Mouse (Mus musculus): ENCODE measurements around the gene Kremen2.
A peak's percentile ranks its signal among the peaks of the same experiment; 100 is the strongest.
"Not testable (repeated sequence)": the region's sequence is repeated elsewhere in the genome, so short reads cannot be mapped to it uniquely, and the experiment has no call there.

The Kremen2 gene

DNA sequence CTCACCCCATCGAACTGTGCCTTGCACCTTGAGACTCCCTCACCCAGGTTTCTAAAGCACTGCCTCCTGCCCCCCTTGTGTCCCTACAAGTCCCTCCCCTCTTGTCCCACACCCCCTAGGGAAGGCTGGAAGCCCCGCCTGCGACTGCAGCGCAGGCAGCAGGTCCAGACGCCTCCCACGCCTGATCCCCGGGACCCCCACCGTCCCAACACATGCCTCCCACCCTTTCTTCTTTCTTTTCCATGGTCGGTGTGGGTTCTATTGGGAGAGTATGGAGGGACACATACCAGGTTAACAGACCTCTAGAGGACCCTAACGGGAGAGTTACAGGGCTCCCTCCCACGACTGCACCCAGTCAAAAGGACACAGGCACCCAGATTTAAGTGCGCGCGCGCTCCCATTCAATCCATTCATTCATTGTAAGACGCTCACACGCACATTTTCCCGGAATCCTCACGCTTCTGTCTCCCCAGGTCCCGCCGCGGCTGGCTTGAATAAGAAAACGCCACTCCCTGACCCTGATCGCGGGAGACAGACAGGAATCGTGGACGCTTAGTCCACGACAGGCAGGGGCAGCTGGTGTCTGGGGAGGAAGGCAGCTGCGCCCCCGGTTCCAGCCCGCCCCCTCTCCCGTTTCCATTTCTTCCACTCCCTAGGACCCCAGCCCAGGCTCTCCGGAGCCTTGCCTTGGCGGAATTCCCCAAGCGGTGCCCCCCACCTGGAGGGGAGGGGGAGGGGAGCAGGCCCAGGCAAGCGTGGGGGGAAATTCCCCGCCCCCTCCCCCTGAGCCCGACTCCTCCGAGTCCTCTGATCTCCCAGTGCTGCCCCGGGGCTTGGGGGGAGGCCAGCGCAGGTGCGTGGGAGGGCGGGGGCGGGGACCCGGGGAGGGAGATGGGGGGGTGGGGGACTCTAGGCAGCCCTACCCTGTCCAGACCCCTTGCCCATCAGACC lies at the start of gene Kremen2:
Gene Kremen2, minus strand, starts transcription at position 533 of the 951 bp plus-strand sequence.
- no peak for DNase-seq (ENCODE audit: low read depth, low spot score)

DNA sequence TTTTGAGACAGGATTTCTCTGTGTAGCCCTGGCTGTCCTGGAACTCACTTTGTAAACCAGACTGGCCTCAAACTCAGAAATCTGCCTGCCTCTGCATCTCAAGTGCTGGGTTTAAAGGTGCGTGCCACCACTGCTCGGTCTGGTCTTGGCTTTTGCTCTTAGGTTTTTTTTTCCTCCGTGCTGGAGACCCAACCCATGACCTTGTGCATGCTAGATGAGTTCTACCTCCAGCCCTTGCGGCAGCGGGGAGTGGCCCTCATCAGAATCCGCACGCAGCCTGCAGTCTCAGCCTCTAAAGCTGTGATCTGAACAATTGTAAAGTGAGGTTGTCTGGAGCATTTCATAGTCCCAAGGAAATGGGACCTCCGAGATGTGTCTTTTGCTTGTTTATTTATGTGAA lies 49.7 kb upstream of the Kremen2 start:
- no peak for DNase-seq (ENCODE audit: low read depth, low spot score)

DNA sequence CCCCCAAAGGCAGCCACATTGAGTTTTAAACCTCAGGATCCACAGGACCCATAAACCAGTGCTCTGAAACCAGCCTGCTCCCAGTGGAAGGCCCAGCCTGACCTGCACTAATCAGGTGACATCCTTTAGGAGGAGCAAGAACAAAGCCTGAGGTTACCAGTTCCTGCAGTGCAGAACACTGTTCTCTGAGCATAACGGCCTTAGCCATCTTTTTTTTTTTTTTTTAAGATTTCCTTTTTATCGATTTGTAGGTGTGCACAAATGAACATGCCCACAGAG lies 45.4 kb upstream of the Kremen2 start:
- no peak for DNase-seq (ENCODE audit: low read depth, low spot score)

DNA sequence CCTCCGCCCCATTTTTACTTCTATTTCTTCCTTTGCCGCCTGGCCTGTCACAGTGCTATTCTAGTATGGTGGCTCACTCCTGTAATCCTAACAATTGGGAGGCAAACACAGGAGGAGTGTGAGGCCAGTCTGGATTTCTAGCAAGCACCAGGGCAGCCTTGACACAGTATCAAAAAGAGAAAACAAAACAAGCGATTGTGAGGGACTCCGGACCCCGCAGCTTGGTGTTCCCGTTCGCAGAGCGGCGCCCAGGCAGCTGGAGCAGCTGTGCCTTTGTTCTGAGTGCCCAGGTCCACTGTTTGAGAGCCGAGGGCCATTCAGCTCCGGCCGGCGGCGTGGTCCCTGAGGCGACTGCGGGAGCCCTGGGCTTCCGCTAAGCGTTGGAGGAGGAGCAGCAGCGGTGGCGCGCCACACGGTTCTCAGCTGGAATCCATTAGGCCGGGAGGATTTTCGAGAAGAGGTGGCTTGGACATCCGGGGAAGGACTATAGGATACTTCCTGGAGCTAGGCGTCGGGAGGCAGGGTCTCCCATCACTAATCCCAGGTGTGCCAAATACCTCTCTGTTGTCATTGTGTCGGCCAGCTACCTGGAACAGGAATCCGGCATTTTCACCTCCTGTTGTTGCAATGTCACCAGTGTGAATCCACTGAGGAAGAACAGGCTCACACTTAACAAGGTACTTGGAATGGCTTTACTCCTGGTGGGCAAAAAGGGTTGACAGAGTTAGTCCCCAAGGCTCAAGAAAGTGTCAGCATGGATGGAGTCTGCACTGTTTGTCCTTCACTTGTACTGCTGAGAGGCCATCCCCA lies 44.8 kb upstream of the Kremen2 start, which contains the start of gene Srrm2:
Gene Srrm2, plus strand, starts transcription at position 264 of the 810 bp plus-strand sequence.
- DNase-seq (ENCODE audit: low read depth, low spot score): no peak

DNA sequence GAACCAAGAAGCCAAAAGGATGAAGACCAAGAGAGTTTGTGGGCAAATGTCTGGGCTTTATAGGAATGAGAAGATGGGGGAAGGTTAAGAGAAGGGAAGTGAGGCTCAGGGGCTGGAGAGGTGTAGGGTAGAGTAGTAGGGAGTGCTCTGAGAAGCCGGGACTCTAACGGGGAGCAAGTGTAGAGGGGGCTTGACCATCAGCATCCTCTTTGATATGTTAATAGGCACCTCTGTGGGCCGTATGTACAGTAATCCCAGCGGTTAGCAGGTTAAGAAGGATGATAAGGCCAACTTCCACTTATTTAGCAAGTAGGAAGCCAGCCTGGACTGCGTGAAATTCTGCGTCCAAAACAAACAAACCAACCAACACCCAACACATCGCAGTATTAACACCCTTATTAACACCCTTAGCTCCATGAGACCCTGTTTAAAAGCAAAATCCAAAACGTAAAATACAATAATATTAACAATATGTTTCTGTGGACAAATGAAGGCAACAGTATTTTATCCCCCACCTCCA lies 44.2 kb upstream of the Kremen2 start:
- DNase-seq (ENCODE audit: low read depth, low spot score): no peak

DNA sequence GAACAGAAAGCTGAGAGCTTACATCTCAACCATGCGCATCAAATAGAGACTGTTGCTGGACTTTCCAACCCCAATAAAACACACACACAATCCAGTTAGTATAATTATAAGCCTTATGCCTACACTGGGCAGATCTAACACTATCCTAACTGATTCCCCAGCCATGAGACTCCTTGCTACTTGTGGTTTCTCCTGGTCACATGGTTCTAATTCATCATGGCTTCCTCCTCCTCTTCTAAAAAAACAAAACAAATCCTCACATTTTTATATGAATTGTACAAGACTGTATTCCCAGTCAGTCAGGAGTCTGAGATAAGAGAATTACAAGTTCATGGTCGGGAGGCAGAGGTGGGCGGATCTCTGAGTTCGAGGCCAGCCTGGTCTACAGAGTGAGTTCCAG lies 43.3 kb upstream of the Kremen2 start:
- no peak for DNase-seq (ENCODE audit: low read depth, low spot score)

DNA sequence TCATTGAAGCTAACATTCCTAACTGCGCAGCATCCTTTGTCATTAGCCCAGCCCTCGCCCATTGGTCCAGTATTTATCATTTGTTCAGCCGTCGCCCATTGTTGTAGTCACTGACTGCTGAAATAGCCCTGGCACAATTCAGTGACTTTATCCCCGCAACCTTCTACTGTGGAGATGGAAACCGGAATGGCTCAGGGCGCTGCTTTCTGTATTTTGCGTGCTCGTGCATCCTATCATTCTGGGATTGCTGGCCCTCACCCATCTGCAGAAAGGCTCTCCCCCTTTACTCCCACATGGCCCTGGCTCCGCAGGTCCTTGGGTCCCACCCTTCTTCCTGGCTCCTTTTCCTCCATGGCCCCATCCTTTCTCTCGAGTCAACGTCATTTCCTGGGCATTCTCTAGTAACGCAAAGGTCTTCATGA lies 40.9 kb upstream of the Kremen2 start:
- DNase-seq (ENCODE audit: low read depth, low spot score): no peak

DNA sequence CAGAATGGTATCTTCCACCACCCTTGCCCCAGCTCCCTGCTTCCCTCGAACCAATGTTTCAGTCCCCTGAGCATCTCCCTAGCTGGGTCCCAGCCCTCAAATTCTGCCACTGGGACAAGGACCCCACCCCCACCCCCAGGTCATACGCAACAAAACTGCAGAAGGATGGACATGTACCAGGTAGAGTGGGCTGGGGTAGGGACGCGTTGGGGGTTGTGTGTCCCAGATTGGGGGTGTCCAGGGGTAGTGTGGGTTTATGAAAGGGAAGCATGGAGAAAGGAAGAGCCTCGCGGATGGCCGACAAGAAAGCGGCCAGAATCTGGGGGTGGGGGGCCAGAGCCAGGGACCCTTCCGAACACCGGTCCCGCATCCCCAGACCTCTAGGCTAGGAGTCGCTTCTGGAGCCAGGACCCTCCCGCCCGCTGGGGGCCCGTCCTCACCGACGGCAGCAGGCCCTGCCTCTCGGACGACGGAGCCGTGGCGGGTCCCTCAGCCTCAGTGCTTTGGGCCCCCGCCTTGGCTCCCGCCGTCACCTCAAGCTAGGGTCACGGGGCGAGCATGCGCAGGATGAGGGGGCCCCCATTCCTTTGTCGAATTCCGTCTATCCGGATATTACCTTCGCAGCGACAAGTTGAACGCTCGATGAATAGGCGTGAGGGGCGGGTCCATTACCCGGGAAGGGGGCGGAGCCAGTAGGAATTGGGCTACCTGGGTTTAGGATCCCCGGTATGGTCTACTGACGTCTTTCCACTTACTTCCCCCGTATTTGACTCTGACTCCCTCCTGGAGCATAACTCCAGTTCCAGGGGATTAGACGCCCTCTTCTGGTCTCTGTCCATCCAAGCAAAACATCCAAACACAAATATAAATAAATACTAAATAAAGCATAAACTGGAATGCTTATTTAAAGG lies 40.2 kb upstream of the Kremen2 start, which contains the start of gene Flywch2:
Gene Flywch2, minus strand, starts transcription at position 521 of the 911 bp plus-strand sequence.
- peak; percentile 72 for DNase-seq (ENCODE audit: low read depth, low spot score)

DNA sequence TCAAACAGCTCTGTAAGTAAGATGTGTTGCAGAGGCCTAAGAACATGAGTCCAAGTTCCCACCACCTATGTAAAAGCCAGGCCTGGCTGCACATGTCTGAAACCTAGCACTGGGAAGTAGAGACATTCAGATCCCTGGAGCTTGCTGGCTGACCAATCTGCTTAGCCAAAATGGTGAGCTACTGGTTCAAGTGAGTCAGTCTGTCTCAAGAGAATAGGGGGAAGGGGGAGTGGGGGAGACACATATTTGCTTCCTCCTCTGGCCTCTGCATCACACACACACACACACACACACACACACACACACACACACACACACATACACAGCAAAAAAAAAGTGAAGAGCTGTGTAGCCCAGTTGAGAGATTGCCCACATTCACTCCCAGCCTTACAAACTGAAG lies 37.7 kb upstream of the Kremen2 start:
- DNase-seq (ENCODE audit: low read depth, low spot score): no peak

DNA sequence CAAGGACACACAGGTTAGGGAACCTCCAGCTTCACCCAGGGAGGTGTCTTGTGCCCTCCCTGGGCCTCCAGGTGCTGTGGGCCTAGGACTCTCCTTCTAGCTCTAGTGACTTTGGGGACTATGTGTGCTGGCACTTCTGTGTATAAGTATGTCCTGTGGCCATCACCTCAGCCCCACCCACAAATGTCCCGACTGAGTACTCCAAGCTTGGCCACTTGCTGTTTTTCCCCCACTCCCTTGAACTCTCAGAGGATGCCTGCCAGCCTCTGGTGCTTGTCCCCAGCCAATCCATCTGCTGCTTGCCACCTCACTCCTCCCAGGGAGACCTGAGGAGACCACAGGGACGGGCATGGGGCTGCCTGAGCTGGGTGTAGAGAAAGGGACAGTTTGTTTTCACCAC lies 32.8 kb upstream of the Kremen2 start:
- no peak for DNase-seq (ENCODE audit: low read depth, low spot score)

DNA sequence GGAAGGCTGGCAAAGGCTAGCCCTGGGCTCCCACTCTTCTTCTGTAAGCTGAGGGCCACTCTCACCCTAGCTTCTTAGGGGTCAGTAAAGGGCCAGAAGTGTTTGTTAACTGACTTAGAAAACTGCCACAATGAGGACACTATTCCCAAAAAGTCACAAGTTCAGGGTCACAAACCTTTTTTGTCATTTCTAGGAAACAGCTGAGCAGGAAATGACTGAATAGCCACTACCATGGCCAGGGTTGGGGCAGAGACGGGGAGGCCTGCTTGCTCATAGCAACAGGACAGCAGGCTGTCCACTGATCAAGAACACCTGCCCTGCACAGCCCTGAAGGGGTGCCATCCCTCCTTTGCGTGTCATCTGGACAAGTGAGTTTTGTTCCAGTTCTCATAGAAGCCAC lies 31.5 kb upstream of the Kremen2 start:
- DNase-seq (ENCODE audit: low read depth, low spot score): no peak

DNA sequence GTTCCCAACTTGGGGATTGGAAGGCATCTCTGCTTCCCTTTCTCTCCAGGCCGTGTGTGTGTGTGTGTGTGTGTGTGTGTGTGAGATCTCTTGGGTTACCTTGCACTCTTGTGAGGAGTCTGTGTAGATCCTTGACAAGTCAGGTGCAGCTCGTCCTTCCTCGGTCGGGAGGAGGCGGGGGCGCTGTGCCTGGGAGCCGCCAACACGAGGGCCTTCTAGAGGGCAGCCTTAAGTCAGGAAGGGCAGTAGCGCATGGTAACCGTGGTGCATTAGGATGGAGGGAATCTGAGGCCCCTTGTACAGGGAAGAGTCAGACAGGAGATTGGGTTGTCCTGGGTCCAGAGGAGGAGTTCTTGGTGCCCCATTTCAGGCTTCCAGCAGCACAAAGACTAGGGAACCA lies 30.6 kb upstream of the Kremen2 start:
- no peak for DNase-seq (ENCODE audit: low read depth, low spot score)

DNA sequence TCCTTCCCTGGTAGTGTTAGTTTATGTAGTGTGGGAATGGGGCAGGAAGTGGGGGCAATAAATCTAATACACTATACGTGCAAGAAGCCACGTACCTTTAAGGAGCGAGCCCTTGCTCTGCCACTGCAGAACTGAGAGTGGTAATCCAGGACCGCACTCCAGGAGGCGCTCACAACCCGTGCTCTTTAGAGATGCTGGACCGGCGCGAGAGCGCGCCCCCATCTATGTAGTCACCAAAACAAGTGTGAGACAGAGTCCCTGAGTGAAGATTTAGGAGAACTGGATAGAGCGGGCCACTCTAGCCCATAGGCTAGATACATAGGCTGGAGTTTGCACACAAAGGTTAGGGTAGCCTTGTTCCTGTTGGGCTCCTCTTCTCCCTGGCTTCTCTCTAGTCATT lies 28.5 kb upstream of the Kremen2 start:
- DNase-seq (ENCODE audit: low read depth, low spot score): no peak

DNA sequence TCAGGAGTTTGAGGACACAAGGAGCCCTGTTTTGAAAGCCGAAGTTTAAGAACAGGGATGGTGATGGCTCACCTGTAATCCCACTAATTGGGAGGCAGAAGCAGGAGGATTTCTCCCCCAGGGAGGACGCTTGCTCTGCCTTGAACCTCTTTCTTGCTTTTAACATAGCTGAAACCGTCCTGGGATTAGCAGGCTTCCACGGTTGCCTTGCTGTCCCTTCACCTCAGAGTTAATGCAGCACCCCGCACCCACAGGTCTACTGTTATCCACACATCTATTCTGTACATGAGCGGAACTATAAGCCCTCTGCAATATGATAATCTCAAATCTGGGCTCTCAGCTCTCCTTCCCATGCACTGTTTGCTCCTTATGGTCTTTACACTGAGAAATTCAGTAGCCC lies 28.0 kb upstream of the Kremen2 start:
- no peak for DNase-seq (ENCODE audit: low read depth, low spot score)

DNA sequence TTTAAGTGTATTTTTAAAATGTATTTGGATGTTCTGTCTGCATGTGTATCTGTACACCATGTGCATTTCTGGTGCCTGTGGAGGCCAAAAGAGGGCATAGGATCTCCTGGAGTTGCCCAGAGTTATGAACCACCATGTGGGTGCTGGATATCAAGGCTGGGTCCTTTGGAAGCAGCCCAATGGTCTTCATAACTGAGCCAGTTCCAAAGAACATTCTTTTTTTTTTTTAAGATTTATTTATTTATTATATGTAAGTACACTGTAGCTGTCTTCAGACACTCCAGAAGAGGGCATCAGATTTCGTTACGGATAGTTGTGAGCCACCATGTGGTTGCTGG lies 26.6 kb upstream of the Kremen2 start:
- not testable (repeated sequence) for DNase-seq (ENCODE audit: low read depth, low spot score)

DNA sequence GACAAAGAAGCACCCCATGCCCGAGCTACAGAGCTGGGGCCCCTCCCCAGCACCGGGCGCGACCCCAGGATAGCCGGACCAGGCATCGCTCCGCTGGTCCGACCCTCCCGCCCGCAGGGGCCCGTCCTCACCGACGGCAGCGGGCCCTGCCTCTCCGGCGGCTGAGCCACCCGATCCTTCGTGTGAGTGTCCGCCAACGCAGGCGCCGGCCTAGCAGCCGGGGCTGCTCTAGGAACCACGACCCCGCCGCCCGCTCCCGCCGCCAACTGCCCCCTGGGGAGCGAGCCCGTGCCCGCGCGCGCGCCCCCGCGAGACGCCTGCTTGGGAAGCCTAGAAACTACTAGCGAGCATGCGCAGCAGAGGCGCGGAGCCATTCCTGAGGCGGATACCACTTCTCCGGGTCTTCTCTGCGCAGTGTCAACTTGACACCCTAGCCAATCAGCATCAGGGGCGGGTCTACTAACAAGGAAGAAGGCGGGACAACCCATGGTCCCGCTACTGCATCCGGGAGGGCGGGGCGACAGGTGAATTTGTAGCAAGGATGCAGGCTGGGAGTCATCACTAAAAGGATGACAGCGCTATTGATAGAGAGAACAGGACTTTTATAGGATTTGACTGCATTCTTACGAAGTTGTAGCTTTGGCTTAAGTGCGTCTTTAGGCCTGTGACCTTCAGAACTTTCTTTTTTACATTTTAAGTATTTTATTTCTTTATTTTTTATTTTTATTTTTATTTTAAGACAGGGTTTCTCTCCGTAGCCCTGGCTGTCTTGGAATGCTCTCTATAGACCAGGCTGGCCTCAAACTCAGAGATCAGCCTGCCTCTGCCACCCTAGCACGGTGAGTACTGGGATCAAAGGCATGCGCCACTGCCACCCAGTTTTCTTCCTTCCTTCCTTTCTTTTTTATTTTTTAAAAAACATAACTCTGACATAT lies 25.9 kb upstream of the Kremen2 start, which contains the start of gene Flywch1:
Gene Flywch1, minus strand, starts transcription at position 319 of the 935 bp plus-strand sequence.
- peak; percentile 97 for DNase-seq (ENCODE audit: low read depth, low spot score)

DNA sequence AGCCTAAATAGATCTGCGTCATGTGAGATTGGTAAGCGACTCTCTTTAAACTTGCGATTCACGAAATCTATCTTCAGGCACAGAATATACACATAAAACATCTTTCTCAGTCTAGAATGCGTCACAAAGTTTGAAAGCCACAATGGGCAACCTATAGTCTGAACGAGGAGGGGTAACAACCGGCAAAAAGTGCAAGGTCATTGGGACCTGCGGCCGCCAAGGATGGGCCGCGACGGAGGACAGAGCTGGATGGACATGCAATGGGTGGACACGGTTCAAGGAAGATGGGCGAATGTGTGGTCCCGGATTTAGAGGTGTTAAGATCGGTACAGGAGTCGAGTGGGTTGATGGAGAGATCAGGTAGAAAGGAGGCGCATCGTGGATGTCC lies 25.3 kb upstream of the Kremen2 start:
- DNase-seq (ENCODE audit: low read depth, low spot score): no peak

DNA sequence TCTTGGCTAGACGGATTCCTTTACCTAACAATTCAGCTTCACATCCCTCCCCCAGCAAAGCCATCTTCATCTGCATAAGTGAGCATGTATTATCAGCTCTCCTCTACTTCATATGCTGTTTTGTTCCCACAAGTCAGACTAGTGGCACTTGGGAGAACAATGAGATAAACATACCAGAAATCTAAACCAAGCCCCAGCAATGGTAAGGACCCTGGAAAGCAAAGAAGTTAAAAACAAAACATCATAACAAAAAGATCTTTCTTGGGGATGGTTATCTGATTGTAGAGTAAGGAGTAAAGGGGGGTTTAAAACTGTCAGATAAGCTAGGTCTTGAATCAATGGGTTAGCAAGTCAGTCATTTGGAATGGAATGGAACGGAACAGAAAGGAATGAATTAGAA lies 24.9 kb upstream of the Kremen2 start:
- no peak for DNase-seq (ENCODE audit: low read depth, low spot score)

DNA sequence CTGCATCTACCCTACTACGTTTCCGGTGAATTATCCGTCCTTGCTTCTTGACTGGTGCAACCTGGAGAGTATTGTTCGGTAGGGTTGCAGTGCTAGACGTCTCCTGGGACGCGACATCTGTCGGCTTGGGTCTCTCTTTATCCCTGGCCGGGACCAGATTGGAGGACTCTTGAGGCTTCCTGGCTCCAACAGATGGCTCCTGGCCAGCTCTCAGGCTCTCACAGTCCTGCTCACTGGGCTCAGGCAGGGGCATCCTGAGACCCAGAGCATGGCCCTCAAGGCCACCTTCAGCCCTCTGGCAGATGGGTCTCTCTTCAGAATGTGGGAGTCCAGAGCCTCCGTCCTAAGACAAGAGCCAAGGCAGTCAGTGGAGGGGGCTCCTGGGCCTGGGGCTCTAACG lies 17.3 kb upstream of the Kremen2 start:
- DNase-seq (ENCODE audit: low read depth, low spot score): no peak

DNA sequence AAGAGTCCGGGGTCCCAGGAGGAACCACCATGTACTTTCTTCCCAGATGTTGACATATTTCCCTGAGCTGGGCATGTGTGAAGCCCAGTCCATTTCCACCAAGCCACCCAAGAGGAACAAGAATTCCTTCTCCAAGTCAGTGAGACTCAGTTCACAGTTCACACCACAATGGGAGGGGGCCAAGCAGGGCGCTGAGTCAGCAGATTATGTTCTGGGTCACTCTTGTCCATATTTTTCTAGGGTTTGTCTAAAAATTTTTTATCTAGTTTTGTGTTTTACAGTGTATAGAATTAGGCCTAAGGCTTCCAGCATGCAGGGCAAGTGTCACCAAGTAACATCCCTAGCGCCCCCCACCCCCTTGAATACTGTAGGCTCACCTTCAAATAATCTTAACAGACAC lies 15.5 kb upstream of the Kremen2 start:
- no peak for DNase-seq (ENCODE audit: low read depth, low spot score)

Data from retina, adult 2 months (tissue).